Mouse (Mus musculus) midbrain, postnatal 0 days (tissue): ENCODE measurements around the gene Plac1. TPM values are rescaled to one million over a fixed set of nuclear protein-coding genes. Genes with fewer than 3 reads are reported as not detected.

Experiments
- ATAC-seq: fragments of 200-750 bp; cut with Nextera tagmentation; 2 replicates; pipeline ENCODE4 v1.8.0; 2017; ENCODE audit warnings: moderate number of reproducible peaks, mild to moderate bottlenecking, moderate TSS enrichment, moderate library complexity; ENCODE audit not compliant: low FRiP score
- DNase-seq: peaks from one replicate; pipeline ENCODE4 v3.0.0-alpha.2; 2015; ENCODE audit warnings: low spot score
- H3K27ac ChIP-seq: fragments of 300-500 bp; sonication (generic); 2 replicates; pipeline ENCODE4 v1.5.1; 2014; ENCODE audit warnings: low read depth, mild to moderate bottlenecking, low read length, mixed read lengths
- H3K27me3 ChIP-seq: fragments of 300-500 bp; sonication (generic); 2 replicates; pipeline ENCODE4 v1.6.1; 2014; ENCODE audit warnings: low read length, control low read depth, mixed read lengths; ENCODE audit not compliant: insufficient read depth
- H3K36me3 ChIP-seq: fragments of 300-500 bp; sonication (generic); 2 replicates; pipeline ENCODE4 v1.6.1; 2014; ENCODE audit warnings: low read length, control low read depth, mixed read lengths; ENCODE audit not compliant: insufficient read depth
- H3K4me1 ChIP-seq: fragments of 300-500 bp; sonication (generic); 2 replicates; pipeline ENCODE4 v1.6.1; 2014; ENCODE audit warnings: mild to moderate bottlenecking, control low read depth, antibody characterized with exemption, low read length, mixed read lengths; ENCODE audit not compliant: insufficient read depth
- H3K4me2 ChIP-seq: fragments of 300-500 bp; sonication (generic); 2 replicates; pipeline ENCODE4 v1.6.1; 2014; ENCODE audit warnings: low read depth, mild to moderate bottlenecking, low read length, mixed read lengths; ENCODE audit not compliant: poor library complexity, severe bottlenecking
- H3K4me3 ChIP-seq: fragments of 300-500 bp; sonication (generic); 2 replicates; pipeline ENCODE4 v1.5.1; 2014; ENCODE audit warnings: low read depth, mild to moderate bottlenecking, low read length, moderate library complexity
- H3K9ac ChIP-seq: fragments of 300-500 bp; sonication (generic); replicated peaks from 2 replicates; pipeline ENCODE4 v1.6.1; 2014; ENCODE audit warnings: mild to moderate bottlenecking, low read length, moderate library complexity, mixed read lengths; ENCODE audit not compliant: poor library complexity, severe bottlenecking
- H3K9me3 ChIP-seq: fragments of 300-500 bp; sonication (generic); 2 replicates; pipeline ENCODE4 v1.6.1; 2016; ENCODE audit warnings: low read length, control low read depth
- CTCF ChIP-seq: IDR thresholded peaks from 2 replicates; pipeline ENCODE4 v1.5.1; 2016; ENCODE audit warnings: antibody characterized with exemption, mild to moderate bottlenecking
- WGBS: fragments of 180-500 bp; shearing (Covaris S2); extraction: QIAGEN DNeasy Blood & Tissue Kit; methylation state at CpG from one replicate; pipeline ENCODE4 v1.1.7; 2014; 5-methylcytosine and 5-hydroxymethylcytosine counted together
- polyA plus RNA-seq: library from polyadenylated mRNA; unstranded; fragments of >200 nt; fragmentation: Nextera tagmentation; extraction: Ambion mirVana; gene quantifications from 2 replicates; pipeline ENCODE4 v1.2.1, GENCODE M21; 2015
- total RNA-seq: library from RNA; depleted of rRNA; stranded (reverse); fragments of >200 nt; gene quantifications from 2 replicates; pipeline ENCODE4 v1.2.3, GENCODE M21; 2014

Gene Plac1
- total and polyA plus RNA-seq, 2 experiments from 2014 or later, result 0.25 TPM; not detected in 1

- WGBS, result 23% methylated on average over 20 of the region's 33 CpGs
- DNase-seq, result peak; percentile 44
- peak; percentile 60 for ATAC-seq
- peak overlapping the region; percentile 44 for H3K4me3 ChIP-seq
- no peak overlapping the region for H3K27ac ChIP-seq
- no peaks in the 10 kb centered on the region for H3K36me3 ChIP-seq
- H3K9me3 ChIP-seq, result no peaks in the 10 kb centered on the region
- TF ChIP-seq CTCF, result no peak
- peak overlapping the region; percentile 65 for H3K4me2 ChIP-seq
- no peaks in the 10 kb centered on the region for H3K4me1 ChIP-seq
- peak overlapping the region; percentile 54 for H3K9ac ChIP-seq
- no peaks in the 10 kb centered on the region for H3K27me3 ChIP-seq
Observed at GRCm38 (mm10) chrX:53056627-53057026, 183.3 kb downstream of the Plac1 start.

DNA sequence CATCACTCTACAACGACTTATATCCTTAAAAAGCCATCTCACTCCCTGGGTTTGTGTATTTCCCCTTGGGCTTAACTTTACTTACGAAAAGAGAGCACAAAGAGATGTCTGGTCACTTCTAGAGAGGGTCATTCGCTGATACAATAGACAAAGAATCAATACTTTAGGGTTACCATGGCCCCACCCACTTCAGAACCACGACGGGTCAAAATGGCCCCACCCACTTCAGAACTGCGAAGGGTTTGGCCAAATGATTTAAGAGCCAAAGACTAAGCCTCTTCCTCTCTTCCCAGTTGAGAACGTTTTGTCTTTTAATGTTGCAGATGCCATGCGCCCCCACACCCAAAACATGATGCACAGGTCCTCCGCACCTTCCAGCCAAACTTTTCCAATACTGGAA lies 184.1 kb downstream of the Plac1 start:
- ATAC-seq (no peak), DNase-seq (no peak)
- no peaks in the 10 kb centered on the region for H3K4me1 ChIP-seq
- TF ChIP-seq CTCF, result no peak
- H3K27ac ChIP-seq, result no peak overlapping the region
- no peaks in the 10 kb centered on the region for H3K36me3 ChIP-seq
- no peaks in the 10 kb centered on the region for H3K27me3 ChIP-seq
- 17% methylated on average over 9 of the region's 9 CpGs for WGBS
- H3K9me3 ChIP-seq, result no peaks in the 10 kb centered on the region
- peak overlapping the region; percentile 65; the same call in 1 of the 2 replicates for H3K4me2 ChIP-seq
- H3K4me3 ChIP-seq, result peak overlapping the region; percentile 44
- no peak overlapping the region for H3K9ac ChIP-seq

- Histone ChIP-seq H3K9ac (no peak overlapping the region), H3K4me3 (no peak overlapping the region), H3K27ac (no peak overlapping the region), H3K27me3 (no peaks in the 10 kb centered on the region), H3K36me3 (no peaks in the 10 kb centered on the region), H3K4me1 (no peaks in the 10 kb centered on the region), H3K4me2 (no peak overlapping the region), H3K9me3 (no peaks in the 10 kb centered on the region)
- TF ChIP-seq CTCF, result no peak
- 73% methylated on average over 5 of the region's 5 CpGs for WGBS
- no peak for DNase-seq
- no peak for ATAC-seq
Observed at GRCm38 (mm10) chrX:53053885-53054284, 186.0 kb downstream of the Plac1 start.

DNA sequence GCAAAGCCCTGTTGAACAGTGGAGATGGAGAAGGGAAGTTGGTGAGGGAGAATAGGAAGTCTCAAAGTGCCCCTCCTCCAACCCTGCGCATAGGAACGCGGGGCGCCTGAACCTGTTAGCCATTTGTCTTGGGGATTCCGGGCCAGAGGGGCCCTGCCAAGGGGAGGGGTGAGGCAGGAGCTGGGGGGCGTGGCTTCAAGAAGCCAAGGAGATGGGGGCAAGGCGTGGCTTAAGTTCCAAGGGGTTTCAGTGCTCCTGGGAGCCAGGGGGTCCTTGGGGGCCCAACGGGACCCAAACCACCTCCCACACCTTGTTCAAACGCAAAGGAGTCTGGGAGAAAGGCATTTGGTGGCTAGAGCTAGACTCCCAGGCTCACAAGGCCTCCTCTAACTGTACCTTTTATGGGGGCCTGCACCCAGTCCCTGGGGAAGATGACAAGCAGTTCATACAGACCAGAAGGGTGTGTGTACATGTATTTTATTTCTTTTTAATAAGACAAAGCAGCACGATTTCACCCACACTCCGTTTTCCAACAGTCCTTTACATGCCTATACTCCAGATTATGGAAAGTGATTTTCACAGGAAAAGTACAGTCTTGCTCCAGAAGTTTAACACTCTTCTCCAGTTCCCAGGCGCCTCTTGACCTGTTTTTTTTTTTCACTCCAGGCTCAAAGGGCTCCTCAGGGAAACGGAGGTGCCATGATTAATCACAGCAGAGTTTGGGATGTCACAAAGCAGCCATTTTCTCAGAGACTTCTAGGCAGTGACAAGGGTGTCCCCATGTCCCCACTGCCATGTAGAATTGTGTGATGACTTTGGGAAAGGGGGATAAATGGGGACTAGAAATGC lies 187.0 kb downstream of the Plac1 start:
- no peak for ATAC-seq
- no peaks in the 10 kb centered on the region for H3K9me3 ChIP-seq

GRCm38 (mm10) chrX:53050353-53050752 lies 189.6 kb downstream of the Plac1 start:
- no peak overlapping the region for H3K4me3 ChIP-seq
- H3K27me3 ChIP-seq, result no peaks in the 10 kb centered on the region
- peak overlapping the region; percentile 33 for H3K4me2 ChIP-seq
- no peaks in the 10 kb centered on the region for H3K9me3 ChIP-seq
- DNase-seq (no peak), ATAC-seq (no peak)
- no peak for TF ChIP-seq CTCF
- H3K27ac ChIP-seq, result no peak overlapping the region
- 19% methylated on average over 9 of the region's 9 CpGs for WGBS
- no peaks in the 10 kb centered on the region for H3K36me3 ChIP-seq
- H3K4me1 ChIP-seq, result no peaks in the 10 kb centered on the region
- no peak overlapping the region for H3K9ac ChIP-seq

More for the DNA sequence above, 187.0 kb downstream of the Plac1 start:
- 32% methylated on average over 11 of the region's 13 CpGs for WGBS
- no peaks in the 10 kb centered on the region for H3K36me3 ChIP-seq
- no peaks in the 10 kb centered on the region for H3K4me1 ChIP-seq
- no peak overlapping the region for H3K4me2 ChIP-seq
- no peak for TF ChIP-seq CTCF
- no peak overlapping the region for H3K9ac ChIP-seq
- H3K27me3 ChIP-seq, result no peaks in the 10 kb centered on the region
- no peak for DNase-seq
- H3K4me3 ChIP-seq, result no peak overlapping the region
- no peak overlapping the region for H3K27ac ChIP-seq

DNA sequence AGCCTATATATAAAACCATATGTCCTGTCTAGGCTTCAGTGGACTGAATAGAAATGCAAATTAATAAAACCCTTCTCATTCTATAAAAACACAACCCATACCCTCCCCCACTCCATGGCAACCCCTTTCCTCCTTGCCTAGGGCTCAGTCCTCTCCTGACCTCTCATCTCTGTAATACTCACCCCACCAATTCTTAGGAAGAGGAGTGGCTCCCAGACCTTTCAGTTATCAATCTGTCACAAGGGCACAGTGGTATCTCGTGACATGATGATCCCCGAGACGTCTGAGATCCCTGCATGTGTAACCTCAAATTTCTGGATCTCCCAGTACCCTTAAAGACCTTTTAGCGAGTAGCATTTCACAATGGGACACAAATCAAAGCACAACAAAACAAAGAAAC lies 190.7 kb downstream of the Plac1 start:
- Histone ChIP-seq H3K36me3 (no peaks in the 10 kb centered on the region), H3K4me3 (no peak overlapping the region), H3K4me1 (no peaks in the 10 kb centered on the region), H3K9me3 (no peaks in the 10 kb centered on the region), H3K27ac (no peak overlapping the region), H3K9ac (no peak overlapping the region), H3K4me2 (no peak overlapping the region), H3K27me3 (no peaks in the 10 kb centered on the region)
- no peak for TF ChIP-seq CTCF
- WGBS, result 50% methylated on average over 4 of the region's 4 CpGs
- DNase-seq (no peak), ATAC-seq (no peak)
